Mouse (Mus musculus) gonadal fat pad, adult 2 months (tissue): Measurements from ENCODE around the gene Gm8362. TPM values are rescaled to one million over a fixed set of nuclear protein-coding genes. Genes with fewer than 3 reads are reported as not detected.
"Not testable (repeated sequence)": the region's sequence is repeated elsewhere in the genome, so short reads cannot be mapped to it uniquely, and the experiment has no call there.

Experiments
- DNase-seq: peaks from one replicate; pipeline ENCODE4 v3.0.0-alpha.2; 2012; ENCODE audit warnings: low read depth
- polyA plus RNA-seq: library from polyadenylated mRNA; depleted of rRNA; stranded (reverse); fragments of >200 nt; gene quantifications from 2 replicates; pipeline ENCODE4 v1.2.3, GENCODE M21; 2012; rRNA removed

Gm8362 gene
- polyA plus RNA-seq = not detected in 2 replicates

DNA sequence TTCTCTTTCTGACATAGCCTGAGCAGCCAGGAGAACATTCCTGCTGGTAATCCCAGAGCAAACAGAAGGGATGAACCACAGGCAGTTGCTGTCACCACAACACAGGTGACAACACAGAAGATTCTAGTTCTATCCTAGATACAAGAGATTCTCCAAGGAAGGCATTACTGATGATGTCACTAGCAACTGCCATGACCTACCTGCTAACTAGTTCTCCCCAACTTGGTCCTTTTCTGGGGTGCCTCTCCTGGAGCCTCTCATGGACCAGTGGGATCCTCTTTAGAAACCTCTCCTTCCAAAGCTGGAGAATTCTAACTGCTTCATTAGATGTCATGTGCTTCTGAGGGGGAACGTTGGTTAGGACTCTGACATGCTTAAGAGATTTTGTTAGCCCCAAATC, at the start of gene Gm8362:
Gm8362 (minus strand) TSS at position 101 of the 400 bp plus-strand sequence.
- not testable (repeated sequence) for DNase-seq

DNA sequence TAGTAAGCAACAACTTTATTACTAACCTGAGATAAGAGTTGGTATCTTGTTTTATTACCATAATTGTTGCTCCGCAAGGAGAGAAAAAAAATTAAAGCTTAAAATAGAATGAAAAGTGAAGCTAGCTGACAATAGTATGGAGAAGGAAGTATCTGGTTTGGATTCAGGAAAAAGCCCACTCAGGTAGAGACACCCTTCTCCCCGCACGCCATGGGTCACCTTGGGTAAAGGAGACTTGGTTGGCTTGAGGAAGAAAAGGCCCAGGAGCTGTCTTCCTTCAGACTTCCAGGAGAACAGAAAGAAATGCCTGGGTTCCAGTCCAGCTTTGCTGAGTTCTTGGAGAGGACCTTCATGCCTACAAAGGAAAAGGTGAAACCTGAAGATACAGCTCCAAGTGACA, 49.1 kb upstream of the Gm8362 start:
- DNase-seq = not testable (repeated sequence)

- not testable (repeated sequence) for DNase-seq
Measured at GRCm38 (mm10) chr14:6757231-6757536, 17.0 kb downstream of the Gm8362 start.

DNA sequence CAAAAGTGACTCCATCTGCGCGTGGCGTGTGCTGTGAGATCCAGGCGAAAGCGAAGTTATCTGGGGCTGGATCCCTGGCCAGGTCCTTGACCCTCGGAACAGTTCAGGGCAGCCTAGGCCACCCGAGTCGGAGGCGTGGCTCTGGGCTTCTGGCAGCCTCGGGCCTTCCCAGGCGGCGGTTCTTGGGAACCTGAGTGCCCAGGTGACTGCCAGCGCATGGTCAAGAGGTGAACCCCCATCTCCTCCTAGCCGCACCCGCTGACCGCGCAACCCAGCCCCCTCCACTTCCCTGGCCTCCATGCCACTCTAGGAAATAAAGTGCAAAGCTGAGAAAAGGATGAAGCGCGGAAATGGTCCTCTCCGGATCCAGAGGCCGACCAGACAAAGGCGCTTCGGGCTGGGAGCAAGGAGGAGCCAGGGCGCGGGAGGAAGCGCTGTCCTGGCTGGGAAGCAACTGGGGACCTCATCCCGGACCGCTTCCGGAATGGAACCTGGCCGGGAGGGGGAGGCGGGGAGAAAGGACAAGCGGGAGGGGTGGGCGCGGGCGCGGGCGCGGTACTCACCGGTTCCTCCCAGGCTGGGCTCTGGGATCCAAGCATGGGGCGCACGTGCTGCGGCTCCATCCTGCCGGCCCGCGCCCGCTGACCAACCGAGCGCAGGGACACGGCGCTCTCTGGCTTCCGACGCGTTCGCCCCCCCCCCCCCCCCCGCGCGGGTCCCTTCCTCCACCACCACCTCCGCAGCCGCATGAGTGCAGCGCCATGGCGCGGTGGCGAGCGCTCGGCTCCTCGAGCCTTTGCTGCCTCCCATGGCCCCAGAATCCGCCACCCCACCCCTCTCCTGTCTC, 17.6 kb downstream of the Gm8362 start:
- DNase-seq = not testable (repeated sequence)

DNA sequence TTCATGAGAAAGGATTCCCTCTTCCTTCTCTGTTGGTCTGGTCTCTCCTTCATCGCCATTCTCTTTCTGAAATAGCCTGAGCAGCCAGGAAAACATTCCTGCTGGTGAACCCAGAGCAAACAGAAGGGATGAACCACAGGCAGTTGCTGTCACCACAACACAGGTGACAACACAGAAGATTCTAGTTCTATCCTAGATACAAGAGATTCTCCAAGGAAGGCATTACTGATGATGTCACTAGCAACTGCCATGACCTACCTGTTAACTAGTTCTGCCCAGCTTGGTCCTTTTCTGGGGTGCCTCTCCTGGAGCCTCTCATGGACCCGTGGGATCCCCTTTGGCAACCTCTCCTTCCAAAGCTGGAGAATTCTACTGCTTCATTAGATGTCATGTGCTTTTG, 32.0 kb downstream of the Gm8362 start, which contains the start of gene Gm3636:
Gm3636 (minus strand) TSS at position 101 of the 400 bp plus-strand sequence.
- DNase-seq = not testable (repeated sequence)

DNA sequence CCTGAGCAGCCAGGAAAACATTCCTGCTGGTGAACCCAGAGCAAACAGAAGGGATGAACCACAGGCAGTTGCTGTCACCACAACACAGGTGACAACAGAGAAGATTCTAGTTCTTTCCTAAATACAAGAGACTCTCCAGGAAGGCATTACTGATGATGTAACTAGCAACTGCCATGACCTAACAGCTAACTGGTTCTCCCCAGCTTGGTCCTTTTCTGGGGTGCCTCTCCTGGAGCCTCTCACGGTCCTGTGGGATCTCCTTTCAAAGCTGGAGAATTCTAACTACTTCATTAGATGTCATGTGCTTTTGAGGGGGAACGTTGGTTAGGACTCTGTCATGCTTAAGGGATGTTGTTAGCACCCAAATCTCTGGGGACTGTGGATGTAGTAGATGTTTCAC, 54.1 kb downstream of the Gm8362 start, which contains the start of gene Gm8050:
Gm8050 (minus strand) TSS at position 101 of the 400 bp plus-strand sequence.
- DNase-seq = not testable (repeated sequence)

Other genes with a start within 250 kb of the Gm8362 start
- gene Gm8356, start 237.1 kb downstream of the Gm8362 start, polyA plus RNA-seq = not detected in 2 replicates
- gene Gm3629, start 183.8 kb downstream of the Gm8362 start, polyA plus RNA-seq = 0.15 and 0.38 TPM in 2 replicates
- gene Gm3460, start 152.0 kb downstream of the Gm8362 start, polyA plus RNA-seq = not detected in 2 replicates
- gene Gm10251, start 90.2 kb downstream of the Gm8362 start, polyA plus RNA-seq = not detected in 2 replicates
- 0.09 TPM in 1 of 2 replicates, not detected in the other for gene Gm8050, start 54.2 kb downstream of the Gm8362 start, polyA plus RNA-seq
- gene Gm3636, start 32.1 kb downstream of the Gm8362 start, polyA plus RNA-seq = 0.66 and 0.92 TPM in 2 replicates
- not detected in 2 replicates for gene Gm3642, start 65.9 kb upstream of the Gm8362 start, polyA plus RNA-seq
- 0.23 and 0.26 TPM in 2 replicates for gene Gm3667, start 115.6 kb upstream of the Gm8362 start, polyA plus RNA-seq
- gene Gm6356, start 199.4 kb upstream of the Gm8362 start, polyA plus RNA-seq = not detected in 2 replicates